Mouse (Mus musculus) liver, embryonic 13.5 days (tissue): Measurements from ENCODE around the gene Hoxa6. TPM values are rescaled to one million over a fixed set of nuclear protein-coding genes. Genes with fewer than 3 reads are reported as not detected.

ENCODE experiments used
- ATAC-seq: fragments of 200-750 bp; cut with Nextera tagmentation; 2 replicates; pipeline ENCODE4 v1.8.0; 2017; ENCODE audit warnings: low read depth, mild to moderate bottlenecking, moderate number of reproducible peaks, moderate library complexity
- DNase-seq: peaks from one replicate; pipeline ENCODE4 v3.0.0; 2022
- H3K27ac ChIP-seq: fragments of 300-500 bp; sonication (generic); 2 replicates; pipeline ENCODE4 v1.5.1; 2015; ENCODE audit warnings: moderate library complexity, mild to moderate bottlenecking, inconsistent platforms
- H3K27me3 ChIP-seq: fragments of 300-500 bp; sonication (generic); 2 replicates; pipeline ENCODE4 v1.6.1; 2015; ENCODE audit warnings: mild to moderate bottlenecking, inconsistent platforms
- H3K36me3 ChIP-seq: fragments of 300-500 bp; sonication (generic); 2 replicates; pipeline ENCODE4 v1.6.1; 2015; ENCODE audit warnings: mild to moderate bottlenecking, inconsistent platforms
- H3K4me1 ChIP-seq: fragments of 300-500 bp; sonication (generic); replicated peaks from 2 replicates; pipeline ENCODE4 v1.6.1; 2015; ENCODE audit warnings: inconsistent platforms
- H3K4me2 ChIP-seq: fragments of 300-500 bp; sonication (generic); 2 replicates; pipeline ENCODE4 v1.6.1; 2015; ENCODE audit warnings: inconsistent platforms, mild to moderate bottlenecking, moderate library complexity
- H3K4me3 ChIP-seq: fragments of 300-500 bp; sonication (generic); replicated peaks from 2 replicates; pipeline ENCODE4 v1.5.1; 2015; ENCODE audit warnings: mild to moderate bottlenecking, inconsistent platforms
- H3K9ac ChIP-seq: fragments of 300-500 bp; sonication (generic); 2 replicates; pipeline ENCODE4 v1.6.1; 2015; ENCODE audit warnings: mild to moderate bottlenecking, inconsistent platforms
- H3K9me3 ChIP-seq: fragments of 300-500 bp; sonication (generic); replicated peaks from 2 replicates; pipeline ENCODE4 v1.6.1; 2016; ENCODE audit warnings: inconsistent platforms
- WGBS: fragments of 180-500 bp; shearing (Covaris S2); methylation state at CpG from one replicate; pipeline ENCODE4 v1.1.7; 2015; ENCODE audit not compliant: insufficient replicate concordance; 5-methylcytosine and 5-hydroxymethylcytosine counted together
- polyA plus RNA-seq: library from polyadenylated mRNA; unstranded; fragments of >200 nt; fragmentation: Nextera tagmentation; extraction: Ambion mirVana; gene quantifications from 2 replicates; pipeline ENCODE4 v1.2.1, GENCODE M21; 2015

Gene Hoxa6
- polyA plus RNA-seq, 1 experiment from 2014 or later: not detected

DNA sequence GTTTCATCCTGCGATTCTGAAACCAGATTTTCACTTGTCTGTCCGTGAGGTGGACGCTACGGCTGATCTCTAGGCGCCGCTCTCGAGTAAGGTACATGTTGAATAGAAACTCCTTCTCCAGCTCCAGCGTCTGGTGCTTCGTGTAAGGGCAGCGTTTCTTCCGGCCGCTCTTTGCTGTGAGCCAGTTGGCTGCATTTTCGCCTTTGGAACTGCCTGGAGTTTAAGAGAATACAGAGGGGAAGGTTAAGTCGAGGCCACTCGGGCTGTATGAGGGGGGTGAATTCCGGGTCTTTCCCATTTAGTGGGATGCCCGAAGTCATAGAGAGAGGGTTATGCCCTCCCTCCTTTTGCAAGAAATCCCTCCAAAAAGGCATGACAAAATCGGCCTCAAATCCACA is 24.0 kb upstream of the Hoxa6 start:
- ATAC-seq: no peak
- under 1% methylated on average over 18 of the region's 18 CpGs for WGBS

DNA sequence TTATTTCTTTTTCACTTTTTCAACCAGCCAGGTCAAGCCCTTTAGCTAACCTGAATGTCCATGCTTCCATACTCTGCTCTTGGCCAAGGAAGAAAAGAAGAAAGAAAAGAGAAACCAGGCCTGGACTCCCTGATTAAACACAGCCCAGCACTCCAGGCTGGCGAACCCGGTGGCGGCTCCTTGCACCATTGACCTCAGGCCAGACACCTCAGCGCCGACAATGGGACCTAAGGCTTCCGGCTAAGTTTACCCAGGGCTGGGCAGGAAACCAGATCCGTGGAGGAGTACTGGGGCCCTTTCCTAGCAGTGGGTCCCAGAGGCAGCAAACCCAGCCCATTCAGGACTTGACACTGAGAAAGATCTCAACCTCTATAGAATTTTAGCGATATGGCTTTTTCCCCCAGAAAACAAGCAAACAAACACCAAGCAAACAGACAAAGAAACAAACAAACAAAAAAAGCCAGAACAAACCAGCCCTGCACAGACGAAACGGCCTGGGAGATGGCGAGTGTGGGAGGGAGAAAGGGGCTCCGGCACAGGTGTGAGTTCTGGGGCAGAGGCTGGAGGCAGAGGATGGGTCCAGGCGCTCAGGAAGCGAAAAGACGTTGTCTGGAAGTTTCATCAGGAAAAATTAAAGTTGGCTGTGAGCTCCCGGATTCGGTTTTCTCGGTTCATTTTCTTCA is 23.5 kb upstream of the Hoxa6 start:
- 2% methylated on average over 18 of the region's 18 CpGs for WGBS
- Histone ChIP-seq H3K4me3 (no peak overlapping the region), H3K4me1 (no peaks in the 10 kb centered on the region), H3K9ac (no peak overlapping the region), H3K36me3 (no peaks in the 10 kb centered on the region), H3K9me3 (no peaks in the 10 kb centered on the region), H3K4me2 (no peak overlapping the region), H3K27ac (no peak overlapping the region), H3K27me3 (peaks cover 98% of the 10 kb centered on the region)
- DNase-seq (no peak), ATAC-seq (no peak)

More for the DNA sequence above, 24.0 kb upstream of the Hoxa6 start:
- Histone ChIP-seq H3K27me3 (peaks cover 98% of the 10 kb centered on the region), H3K4me2 (no peak overlapping the region), H3K9ac (no peak overlapping the region), H3K9me3 (no peaks in the 10 kb centered on the region), H3K4me3 (no peak overlapping the region), H3K27ac (no peak overlapping the region), H3K4me1 (no peaks in the 10 kb centered on the region), H3K36me3 (no peaks in the 10 kb centered on the region)
- DNase-seq: no peak

DNA sequence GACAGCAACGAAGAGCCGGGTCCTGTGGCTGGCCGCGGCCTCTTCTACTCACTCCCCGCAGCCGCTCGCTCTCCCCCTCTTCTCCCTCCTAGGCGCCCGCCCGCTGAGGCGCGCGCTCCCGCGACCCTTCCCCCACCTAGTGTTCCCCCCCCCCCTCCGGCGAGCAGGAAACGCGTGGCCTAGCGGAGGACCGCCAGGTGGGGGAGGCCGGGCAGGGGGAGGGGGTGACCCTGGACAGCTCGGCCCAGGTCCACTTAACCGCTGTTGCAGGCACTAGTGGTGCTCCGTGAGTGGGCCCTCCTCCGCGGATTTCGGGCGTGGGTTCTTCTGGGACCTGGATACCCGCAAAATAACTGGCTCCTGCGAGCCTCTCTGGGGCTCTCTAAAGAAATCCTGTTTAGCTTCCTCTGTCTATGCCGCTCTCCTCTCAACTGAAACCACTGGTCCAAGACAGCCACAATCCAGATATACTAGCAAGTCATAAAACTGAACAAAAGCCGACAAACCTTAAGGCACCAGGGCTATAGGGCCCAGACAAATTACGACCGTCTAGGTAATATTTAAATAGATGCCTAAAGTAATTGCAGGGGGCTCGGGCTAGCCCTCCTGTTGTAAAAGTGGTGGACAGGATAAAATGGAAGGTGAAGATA is 22.1 kb upstream of the Hoxa6 start, which contains the start of gene Hoxa9:
TSS of gene Hoxa9 (minus strand) at position 574 of the 650 bp plus-strand sequence.
- WGBS: 3% methylated on average over 21 of the region's 36 CpGs
- Histone ChIP-seq H3K4me1 (no peaks in the 10 kb centered on the region), H3K27ac (no peak within 1 kb of the TSS), H3K27me3 (peaks cover 98% of the 10 kb centered on the region), H3K9me3 (no peaks in the 10 kb centered on the region), H3K9ac (no peak within 1 kb of the TSS), H3K4me3 (peak within 1 kb of the TSS; percentile 10; the same call in 1 of the 2 replicates), H3K4me2 (no peak within 1 kb of the TSS), H3K36me3 (no peaks in the 10 kb centered on the region)
- no peak for ATAC-seq
- DNase-seq: no peak

DNA sequence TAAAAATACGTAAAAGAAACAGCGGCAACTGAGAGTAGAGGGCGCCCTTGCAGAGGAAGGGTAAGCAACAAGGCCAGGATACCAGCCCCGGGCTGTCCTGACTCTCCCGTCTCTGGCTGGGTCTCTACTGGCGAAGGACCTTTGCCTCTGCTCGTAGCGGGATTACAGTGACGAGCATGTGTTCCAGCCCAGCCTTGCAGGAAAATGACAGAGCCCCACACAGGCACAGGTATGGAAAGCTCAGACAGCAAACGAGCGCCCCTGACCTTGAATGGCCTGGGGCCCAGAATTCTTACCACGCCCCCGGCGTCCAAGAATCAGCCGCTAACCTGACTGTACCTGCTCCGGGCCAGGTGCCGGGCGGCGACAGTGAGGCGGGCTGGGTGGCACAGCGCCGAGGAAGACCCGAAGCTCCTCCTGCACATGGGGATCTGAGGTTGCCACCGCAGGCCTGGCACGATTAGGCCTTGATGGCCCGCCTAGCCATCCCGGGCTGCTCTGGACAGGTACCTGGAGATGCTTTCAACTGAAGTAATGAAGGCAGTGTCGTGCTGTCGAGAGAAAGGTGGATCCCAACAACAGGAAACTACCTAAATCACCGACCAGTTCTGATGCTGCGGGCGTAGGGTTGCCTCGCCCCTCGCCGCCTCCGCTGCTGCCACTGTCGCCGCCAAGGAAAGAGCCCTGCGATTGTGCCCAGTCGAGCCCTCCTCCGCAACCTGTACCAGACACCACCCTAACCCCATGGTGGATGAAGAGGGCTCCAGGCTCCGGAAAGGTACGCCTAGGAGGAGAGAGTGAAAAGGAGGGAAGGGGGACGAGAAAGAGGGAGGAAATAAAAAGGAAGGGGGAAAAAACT is 21.3 kb upstream of the Hoxa6 start:
- no peak overlapping the region for H3K4me2 ChIP-seq
- ATAC-seq: no peak
- H3K27ac ChIP-seq: no peak overlapping the region
- peaks cover 98% of the 10 kb centered on the region for H3K27me3 ChIP-seq
- H3K9me3 ChIP-seq: no peaks in the 10 kb centered on the region
- H3K9ac ChIP-seq: no peak overlapping the region
- WGBS: 2% methylated on average over 42 of the region's 44 CpGs
- no peaks in the 10 kb centered on the region for H3K36me3 ChIP-seq
- DNase-seq: no peak
- H3K4me1 ChIP-seq: no peaks in the 10 kb centered on the region
- H3K4me3 ChIP-seq: 0 out of 2 replicates have a peak overlapping the region, but pooled peaks have one; percentile 10

DNA sequence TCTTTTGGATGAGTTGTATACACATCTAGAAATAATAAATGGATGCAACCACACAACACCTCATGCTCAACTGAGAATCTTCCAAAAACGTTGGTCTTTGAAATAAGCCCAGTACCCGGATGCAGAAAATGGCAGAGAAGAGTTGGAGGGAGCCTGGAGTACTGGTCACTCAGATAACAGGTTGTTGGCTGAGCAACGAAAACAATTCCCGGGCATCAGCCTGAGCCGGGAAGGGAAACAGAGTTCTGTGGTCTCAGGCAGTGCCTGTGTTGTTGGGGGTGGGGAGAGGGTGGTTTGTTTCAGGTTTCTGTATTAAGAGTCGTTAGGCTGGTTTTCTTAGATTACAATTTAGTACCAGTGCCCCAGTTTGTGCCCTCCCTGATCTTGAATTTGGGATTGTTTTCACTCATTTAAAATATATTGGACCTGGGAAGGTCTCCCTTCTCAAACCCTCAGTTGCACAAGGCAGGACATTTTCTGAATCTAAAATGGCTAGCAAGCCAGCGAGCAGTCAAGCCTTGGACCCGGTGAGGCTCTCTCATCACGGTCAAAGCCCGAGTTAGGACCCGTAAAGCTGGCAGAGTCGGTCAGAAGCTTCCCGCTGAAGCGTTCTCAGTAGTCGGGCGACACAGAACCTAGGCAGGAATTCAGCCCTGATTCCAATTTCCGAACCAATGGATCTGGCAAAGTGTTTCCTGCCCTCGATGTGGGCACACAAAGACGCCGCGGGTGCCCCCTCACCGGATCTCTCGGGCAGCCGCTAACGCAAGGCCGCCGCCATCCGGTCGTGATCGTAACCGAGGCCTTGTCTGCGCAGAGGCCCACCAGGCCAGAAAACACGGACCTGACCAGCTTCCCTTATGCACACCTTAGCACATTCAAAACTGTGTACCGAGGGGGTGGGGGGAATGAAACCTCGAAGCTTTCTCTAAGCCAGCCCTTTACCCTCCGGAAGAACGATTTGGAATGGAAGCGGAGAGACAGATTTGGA is 20.2 kb upstream of the Hoxa6 start:
- Histone ChIP-seq H3K4me1 (no peaks in the 10 kb centered on the region), H3K27ac (no peak overlapping the region), H3K36me3 (no peaks in the 10 kb centered on the region), H3K9ac (no peak overlapping the region), H3K27me3 (peaks cover 98% of the 10 kb centered on the region), H3K4me2 (no peak overlapping the region), H3K9me3 (no peaks in the 10 kb centered on the region), H3K4me3 (no peak overlapping the region)
- ATAC-seq: no peak
- 2% methylated on average over 38 of the region's 38 CpGs for WGBS
- DNase-seq: no peak

DNA sequence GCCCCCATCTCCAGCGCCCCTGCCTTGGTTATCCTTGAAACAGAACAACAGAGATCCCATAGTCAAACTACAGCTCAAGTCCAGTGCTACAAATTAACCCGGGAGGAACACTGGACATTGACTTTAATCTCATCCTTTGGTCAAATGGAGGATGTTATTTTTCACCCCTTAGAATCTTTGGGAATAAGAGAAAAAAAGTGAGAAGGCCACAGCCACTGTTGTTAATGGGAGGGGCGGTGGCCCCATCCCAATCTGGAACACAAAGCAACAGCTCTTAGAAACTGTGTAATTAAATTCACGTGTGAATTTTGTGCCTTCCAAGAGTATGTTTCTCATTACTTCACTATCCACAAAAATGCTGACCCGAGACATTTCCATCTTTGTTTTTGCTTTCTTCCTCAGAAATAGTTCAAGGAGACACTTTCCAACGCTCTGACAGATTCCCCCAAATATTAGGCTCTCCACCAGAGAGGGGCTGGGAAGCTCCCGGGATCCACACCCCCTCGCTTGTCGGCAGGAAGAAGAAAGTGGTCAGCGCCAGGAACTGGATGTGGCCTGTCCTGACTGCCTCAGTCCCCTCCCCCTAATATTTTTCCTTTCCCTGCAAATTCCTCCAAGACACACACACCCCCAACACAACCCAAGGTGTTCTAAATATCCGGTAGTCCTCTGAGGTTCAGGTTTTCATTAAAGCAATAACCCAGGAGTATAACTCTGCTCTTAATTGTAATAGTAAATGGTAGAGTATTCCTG is 19.1 kb upstream of the Hoxa6 start:
- no peak overlapping the region for H3K4me2 ChIP-seq
- H3K4me3 ChIP-seq: no peak overlapping the region
- H3K9me3 ChIP-seq: no peaks in the 10 kb centered on the region
- no peak for ATAC-seq
- 6% methylated on average over 11 of the region's 11 CpGs for WGBS
- H3K27ac ChIP-seq: no peak overlapping the region
- no peak overlapping the region for H3K9ac ChIP-seq
- no peaks in the 10 kb centered on the region for H3K36me3 ChIP-seq
- H3K27me3 ChIP-seq: peaks cover 98% of the 10 kb centered on the region
- DNase-seq: no peak
- H3K4me1 ChIP-seq: no peaks in the 10 kb centered on the region

DNA sequence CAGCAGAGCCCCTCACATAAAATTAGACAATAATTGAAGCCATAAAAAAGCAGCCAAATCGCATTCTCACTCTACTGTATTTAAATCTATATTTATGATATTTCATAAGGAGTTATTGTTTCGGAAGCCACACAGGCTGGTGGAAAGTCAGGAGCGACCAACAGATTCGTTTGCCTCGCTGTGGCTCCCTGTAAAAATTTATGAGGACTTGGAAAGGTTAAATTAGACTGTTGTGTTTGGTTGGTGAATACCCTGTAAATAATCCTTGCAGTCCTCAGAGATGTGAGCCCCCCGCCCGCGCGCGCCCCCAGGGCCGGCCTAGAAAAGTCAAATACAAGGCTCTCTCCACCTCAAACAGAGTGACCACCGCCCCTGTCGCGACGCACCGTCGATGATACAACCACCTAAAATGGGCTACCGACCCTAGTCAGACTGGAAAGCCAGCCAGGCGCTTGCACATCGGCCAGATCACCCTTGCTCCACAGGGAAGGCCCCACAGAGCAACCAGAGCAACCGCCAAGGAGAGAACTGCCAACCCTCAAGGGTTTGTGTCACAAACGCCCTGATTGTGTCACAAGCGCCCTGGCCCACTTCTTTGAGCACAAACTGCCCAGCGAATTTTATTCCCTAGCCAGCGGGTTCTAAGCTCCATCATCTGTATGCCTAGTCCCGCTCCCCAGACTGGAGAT is 18.2 kb upstream of the Hoxa6 start:
- ATAC-seq (no peak), DNase-seq (no peak)
- Histone ChIP-seq H3K9ac (no peak overlapping the region), H3K4me2 (no peak overlapping the region), H3K27me3 (peaks cover 98% of the 10 kb centered on the region), H3K4me3 (no peak overlapping the region), H3K4me1 (0 out of 2 replicates have a peak, but pooled peaks cover 3% of the 10 kb centered on the region), H3K27ac (no peak overlapping the region), H3K36me3 (no peaks in the 10 kb centered on the region), H3K9me3 (no peaks in the 10 kb centered on the region)
- 8% methylated on average over 26 of the region's 26 CpGs for WGBS

DNA sequence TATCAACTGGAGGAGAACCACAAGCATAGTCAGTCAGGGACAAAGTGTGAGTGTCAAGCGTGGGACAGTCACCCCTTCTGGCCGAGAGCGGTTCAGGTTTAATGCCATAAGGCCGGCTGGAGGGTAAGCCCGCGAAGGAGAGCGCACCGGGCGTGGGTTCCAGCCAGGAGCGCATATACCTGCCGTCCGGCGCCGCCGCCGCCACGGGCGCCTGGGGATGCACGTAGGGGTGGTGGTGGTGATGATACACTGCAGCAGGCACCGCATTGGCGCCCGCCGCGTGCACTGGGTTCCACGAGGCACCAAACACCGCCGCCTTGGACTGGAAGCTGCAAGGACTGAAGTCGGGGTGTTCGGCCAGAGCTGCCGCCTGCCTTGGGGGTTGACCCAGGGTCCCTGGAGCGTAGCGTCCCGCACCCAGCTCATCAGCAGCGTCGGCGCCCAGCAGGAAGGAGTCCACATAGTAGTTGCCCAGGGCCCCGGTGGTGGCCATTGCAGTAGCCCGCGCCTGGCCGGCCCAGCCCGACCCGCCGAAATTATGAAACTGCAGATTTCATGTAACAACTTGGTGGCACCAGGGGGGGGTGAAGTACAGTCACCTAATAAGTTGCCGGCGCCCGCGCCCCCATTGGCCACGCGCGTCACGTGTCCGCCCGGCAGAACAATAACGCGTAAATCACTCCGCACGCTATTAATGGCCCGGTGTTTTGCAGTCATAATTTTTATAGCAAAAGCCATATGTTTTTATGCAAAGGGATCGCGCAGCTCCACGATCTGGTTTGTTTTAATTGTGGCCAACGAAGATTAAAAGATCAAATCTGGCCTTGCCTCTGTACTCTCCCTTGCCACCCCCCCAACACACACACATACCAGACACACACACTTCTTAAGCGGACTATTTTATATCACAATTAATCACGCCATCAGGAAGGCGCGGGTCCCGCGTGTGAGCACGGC is 17.4 kb upstream of the Hoxa6 start:
- H3K9me3 ChIP-seq: no peaks in the 10 kb centered on the region
- peak overlapping the region; percentile 39 for H3K4me2 ChIP-seq
- H3K4me1 ChIP-seq: 0 out of 2 replicates have a peak, but pooled peaks cover 4% of the 10 kb centered on the region
- H3K9ac ChIP-seq: no peak overlapping the region
- no peaks in the 10 kb centered on the region for H3K36me3 ChIP-seq
- H3K4me3 ChIP-seq: peak overlapping the region; percentile 32
- DNase-seq (no peak), ATAC-seq (no peak)
- H3K27ac ChIP-seq: no peak overlapping the region
- WGBS: 1% methylated on average over 69 of the region's 69 CpGs
- peaks cover 99% of the 10 kb centered on the region for H3K27me3 ChIP-seq
